Comparison of ENCODE assay signal across 21 mouse cellular contexts in the genomic region with DNA sequence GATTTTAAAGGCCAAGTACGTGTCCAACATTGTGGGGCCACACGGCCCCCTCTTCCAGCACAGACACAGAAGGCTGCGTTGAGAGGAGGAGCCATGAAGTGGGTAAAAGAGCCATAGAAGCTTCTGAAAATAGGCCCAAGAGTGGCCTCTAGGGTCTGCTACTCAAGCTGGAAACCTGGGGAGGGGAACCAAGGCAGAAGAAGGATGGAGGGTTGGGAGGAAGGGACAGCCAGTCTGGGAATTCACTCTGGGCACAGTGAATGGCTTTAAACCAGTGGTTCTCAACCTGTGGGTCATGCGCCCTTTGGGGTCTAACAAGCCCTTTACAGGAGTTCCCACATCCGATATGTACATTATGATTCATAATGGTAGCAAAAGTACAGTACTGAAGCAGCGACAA. TPM values are rescaled to one million over a fixed set of nuclear protein-coding genes. Genes with fewer than 3 reads are reported as not detected.
A peak's percentile ranks its signal among the peaks of the same experiment; 100 is the strongest.
DNase-seq lines count a peak whose midpoint lies in the region; ATAC-seq and TF ChIP-seq lines count a peak whose summit lies in the region.
"Had no signal": no experiment of that assay in that cellular context is flagged by ENCODE, and none has a peak within 500 bp of the region (broad histone marks: within the 10 kb centered on the region; RNA-seq: fewer than 3 reads in every experiment).

No protein-coding gene starts in this region.

- no peak for DNase-seq in heart, adult 8-10 months (ENCODE audit: low spot score)
- no peak for DNase-seq in left cerebral cortex, adult 2 months (ENCODE audit: extremely low spot score in 1 of 2, low spot score in 2 of 2)
- DNase-seq in left cerebral cortex, postnatal 4 days, result no peak
- no peak for DNase-seq in midbrain, embryonic 11.5 days (ENCODE audit: low spot score, missing footprints)
- DNase-seq: adrenal gland, adult 2 months; adrenal gland, postnatal 10 days; adrenal gland, postnatal 25 days; cerebellum, adult 11 months; cerebellum, adult 18-20 months; cerebellum, adult 8-10 months; cerebellum, adult 9-11 months; cerebellum, postnatal 14 days; cerebellum, postnatal 36 days; forebrain, postnatal 0 days had no signal

- H3K4me3 ChIP-seq in forebrain, embryonic 15.5 days, result no peak overlapping the region
- no peak overlapping the region for H3K4me3 ChIP-seq in forebrain, embryonic 12.5 days (replicated peaks)
- H3K4me3 ChIP-seq in heart, embryonic 12.5 days, result no peak overlapping the region
- no peak overlapping the region for H3K4me3 ChIP-seq in left cerebral cortex, adult 2 months
- H3K4me3 ChIP-seq in cortical plate, adult 2 months (ENCODE audit: insufficient read depth, low read length), result no peak overlapping the region
- no peak overlapping the region for H3K4me3 ChIP-seq in midbrain, embryonic 11.5 days (ENCODE audit: low read depth, low read length)
- H3K4me3 ChIP-seq: embryonic facial prominence, embryonic 10.5 days; embryonic facial prominence, embryonic 12.5 days had no signal

- H3K36me3 ChIP-seq in forebrain, embryonic 15.5 days, result peaks cover 51% of the 10 kb centered on the region
- peaks cover 50% of the 10 kb centered on the region for H3K36me3 ChIP-seq in forebrain, embryonic 12.5 days (replicated peaks)
- H3K36me3 ChIP-seq in heart, embryonic 12.5 days, result peaks cover 47% of the 10 kb centered on the region
- peaks cover 11% of the 10 kb centered on the region for H3K36me3 ChIP-seq in midbrain, embryonic 11.5 days (ENCODE audit: control insufficient read depth, insufficient read depth, low read length)

- intact Hi-C loops in left cerebral cortex, adult 2 months (cut with DNase I), result loop anchor here (2.0 kb wide), 1 partner anchor 16 kb away; no protein-coding TSS in a partner anchor
- intact Hi-C loops in left cerebral cortex, postnatal 4 days (cut with DNase I), result no loop called here

- H3K4me1 ChIP-seq in forebrain, embryonic 15.5 days, result peaks cover 28% of the 10 kb centered on the region
- peaks cover 26% of the 10 kb centered on the region for H3K4me1 ChIP-seq in forebrain, embryonic 12.5 days
- H3K4me1 ChIP-seq in heart, embryonic 12.5 days (replicated peaks), result peaks cover 21% of the 10 kb centered on the region
- H3K4me1 ChIP-seq in cortical plate, adult 2 months (ENCODE audit: control insufficient read depth, insufficient read depth, low read length), result peaks cover 4% of the 10 kb centered on the region; the same call in 1 of the 2 replicates
- peaks cover 12% of the 10 kb centered on the region for H3K4me1 ChIP-seq in midbrain, embryonic 11.5 days (ENCODE audit: control insufficient read depth, insufficient read depth, low read length)

- 85% methylated on average over 6 of the region's 6 CpGs for whole genome bisulfite sequencing in forebrain, embryonic 15.5 days
- WGBS in forebrain, embryonic 12.5 days, result 89% methylated on average over 6 of the region's 6 CpGs
- WGBS in heart, embryonic 12.5 days, result 77% methylated on average over 6 of the region's 6 CpGs
- 85% methylated on average over 6 of the region's 6 CpGs for WGBS in midbrain, embryonic 11.5 days

- TF ChIP-seq POLR2A in cortical plate, adult 2 months (IDR thresholded peaks at IDR 0.05; ENCODE audit: extremely low read depth, insufficient read depth, low read length), result no peak

- no peaks in the 10 kb centered on the region for H3K27me3 ChIP-seq in forebrain, embryonic 15.5 days
- H3K27me3 ChIP-seq in forebrain, embryonic 12.5 days, result no peaks in the 10 kb centered on the region
- no peaks in the 10 kb centered on the region for H3K27me3 ChIP-seq in heart, embryonic 12.5 days (replicated peaks)
- H3K27me3 ChIP-seq in midbrain, embryonic 11.5 days (ENCODE audit: control insufficient read depth, insufficient read depth, low read length), result no peaks in the 10 kb centered on the region
- H3K27me3 ChIP-seq: embryonic facial prominence, embryonic 12.5 days had no signal

- H3K4me2 ChIP-seq in forebrain, embryonic 15.5 days (replicated peaks), result no peak overlapping the region
- H3K4me2 ChIP-seq in forebrain, embryonic 12.5 days, result no peak overlapping the region
- H3K4me2 ChIP-seq in heart, embryonic 12.5 days, result no peak overlapping the region
- H3K4me2 ChIP-seq in midbrain, embryonic 11.5 days, result no peak overlapping the region
- H3K4me2 ChIP-seq: embryonic facial prominence, embryonic 12.5 days had no signal

- TF ChIP-seq CTCF in left cerebral cortex, adult 2 months (IDR thresholded peaks at IDR 0.05), result no peak
- no peak for TF ChIP-seq CTCF in cortical plate, adult 2 months (IDR thresholded peaks at IDR 0.05; ENCODE audit: extremely low read depth, insufficient read depth, low read length)

- H3K27ac ChIP-seq in forebrain, embryonic 15.5 days (replicated peaks), result 0 out of 2 replicates have a peak overlapping the region, but pooled peaks have one; percentile 18
- no peak overlapping the region for H3K27ac ChIP-seq in forebrain, embryonic 12.5 days
- H3K27ac ChIP-seq in heart, embryonic 12.5 days (ENCODE audit: poor library complexity, severe bottlenecking), result no peak overlapping the region
- peak overlapping the region; percentile 83 for H3K27ac ChIP-seq in left cerebral cortex, adult 2 months
- H3K27ac ChIP-seq in cortical plate, adult 2 months (ENCODE audit: insufficient read depth, low read length), result peak overlapping the region; percentile 14; the same call in 1 of the 2 replicates
- no peak overlapping the region for H3K27ac ChIP-seq in midbrain, embryonic 11.5 days (ENCODE audit: low read depth, low read length)
- H3K27ac ChIP-seq: embryonic facial prominence, embryonic 10.5 days; embryonic facial prominence, embryonic 12.5 days had no signal

- no peak for ATAC-seq in forebrain, embryonic 15.5 days (replicated peaks)
- no peak for ATAC-seq in forebrain, embryonic 12.5 days (ENCODE audit: low FRiP score)
- no peak for ATAC-seq in heart, embryonic 12.5 days (ENCODE audit: insufficient number of reproducible peaks, low FRiP score)
- no peak for ATAC-seq in midbrain, embryonic 11.5 days (ENCODE audit: low FRiP score)
- ATAC-seq: forebrain, embryonic 14.5 days; forebrain, postnatal 0 days had no signal

- no peaks in the 10 kb centered on the region for H3K9me3 ChIP-seq in forebrain, embryonic 15.5 days
- no peaks in the 10 kb centered on the region for H3K9me3 ChIP-seq in forebrain, embryonic 12.5 days
- no peaks in the 10 kb centered on the region for H3K9me3 ChIP-seq in heart, embryonic 12.5 days (replicated peaks)
- H3K9me3 ChIP-seq in midbrain, embryonic 11.5 days (ENCODE audit: control insufficient read depth, low read length), result no peaks in the 10 kb centered on the region
- H3K9me3 ChIP-seq: embryonic facial prominence, embryonic 10.5 days; embryonic facial prominence, embryonic 12.5 days had no signal

- H3K9ac ChIP-seq in forebrain, embryonic 15.5 days (replicated peaks), result no peak overlapping the region
- no peak overlapping the region for H3K9ac ChIP-seq in forebrain, embryonic 12.5 days
- 0 out of 2 replicates have a peak overlapping the region, but pooled peaks have one; percentile 1 for H3K9ac ChIP-seq in heart, embryonic 12.5 days
- H3K9ac ChIP-seq in midbrain, embryonic 11.5 days (ENCODE audit: low read length), result no peak overlapping the region
- H3K9ac ChIP-seq: embryonic facial prominence, embryonic 12.5 days; forebrain, postnatal 0 days had no signal

RNA-seq across cellular contexts. Expression of gene Zbtb9, which starts 3.7 kb away (rescaled TPM):
- polyA plus RNA-seq in forebrain, embryonic 15.5 days (2015; fragmentation: Nextera tagmentation; extraction: Ambion mirVana), result 15.8 and 17.2 TPM in 2 replicates
- 18.9 and 20.0 TPM in 2 replicates for polyA plus RNA-seq in forebrain, embryonic 12.5 days (2016; fragmentation: Nextera tagmentation; extraction: Ambion mirVana)
- 10.3 and 10.7 TPM in 2 replicates for polyA plus RNA-seq in heart, embryonic 12.5 days (2016; fragmentation: Nextera tagmentation; extraction: Ambion mirVana)
- 1 to 10 TPM in 3 of 4 experiments, not detected in 1; 1.5 to 3.4 (median 2.2) TPM for total RNA-seq in heart, adult 8-10 months (2022)
- 10 to 100 TPM; 16.3 to 18.3 TPM for total RNA-seq in left cerebral cortex, adult 2 months (2021)
- 10 to 100 TPM; 17.0 to 18.1 TPM for total RNA-seq in left cerebral cortex, postnatal 4 days (2021)
- polyA plus RNA-seq in cortical plate, adult 2 months (2012; rRNA removed), result 13.9 and 14.5 TPM in 2 replicates
- 13.4 and 13.6 TPM in 2 replicates for polyA plus RNA-seq in midbrain, embryonic 11.5 days (2014; fragmentation: Nextera tagmentation; extraction: Ambion mirVana)

RNA-seq across cellular contexts. Expression of gene Syngap1, which starts 28.2 kb away (rescaled TPM):
- 6.5 and 7.3 TPM in 2 replicates for polyA plus RNA-seq in forebrain, embryonic 15.5 days (2015; fragmentation: Nextera tagmentation; extraction: Ambion mirVana)
- polyA plus RNA-seq in forebrain, embryonic 12.5 days (2016; fragmentation: Nextera tagmentation; extraction: Ambion mirVana), result 3.9 and 4.8 TPM in 2 replicates
- polyA plus RNA-seq in heart, embryonic 12.5 days (2016; fragmentation: Nextera tagmentation; extraction: Ambion mirVana), result 1.2 and 2.2 TPM in 2 replicates
- 1 to 10 TPM; 3.6 to 5.2 (median 4.7) TPM for total RNA-seq in heart, adult 8-10 months (2022)
- total RNA-seq in left cerebral cortex, adult 2 months (2021), result 100 to 1,000 TPM; 452 to 471 TPM
- 100 to 1,000 TPM; 350 to 366 TPM for total RNA-seq in left cerebral cortex, postnatal 4 days (2021)
- polyA plus RNA-seq in cortical plate, adult 2 months (2012; rRNA removed), result 185 and 195 TPM in 2 replicates
- 1.8 and 2.3 TPM in 2 replicates for polyA plus RNA-seq in midbrain, embryonic 11.5 days (2014; fragmentation: Nextera tagmentation; extraction: Ambion mirVana)

RNA-seq across cellular contexts. Expression of gene Cuta, which starts 29.9 kb away (rescaled TPM):
- 144 and 150 TPM in 2 replicates for polyA plus RNA-seq in forebrain, embryonic 15.5 days (2015; fragmentation: Nextera tagmentation; extraction: Ambion mirVana)
- polyA plus RNA-seq in forebrain, embryonic 12.5 days (2016; fragmentation: Nextera tagmentation; extraction: Ambion mirVana), result 155 and 161 TPM in 2 replicates
- 148 and 155 TPM in 2 replicates for polyA plus RNA-seq in heart, embryonic 12.5 days (2016; fragmentation: Nextera tagmentation; extraction: Ambion mirVana)
- 10 to 100 TPM; 91.9 to 98.0 (median 95.8) TPM for total RNA-seq in heart, adult 8-10 months (2022)
- 100 to 1,000 TPM; 103 to 110 TPM for total RNA-seq in left cerebral cortex, adult 2 months (2021)
- 10 to 100 TPM; 78.8 TPM for total RNA-seq in left cerebral cortex, postnatal 4 days (2021)
- polyA plus RNA-seq in cortical plate, adult 2 months (2012; rRNA removed), result 136 and 139 TPM in 2 replicates
- polyA plus RNA-seq in midbrain, embryonic 11.5 days (2014; fragmentation: Nextera tagmentation; extraction: Ambion mirVana), result 146 and 157 TPM in 2 replicates

RNA-seq across cellular contexts. Expression of gene Phf1, which starts 36.4 kb away (rescaled TPM):
- 17.2 and 18.3 TPM in 2 replicates for polyA plus RNA-seq in forebrain, embryonic 15.5 days (2015; fragmentation: Nextera tagmentation; extraction: Ambion mirVana)
- 8.6 and 8.8 TPM in 2 replicates for polyA plus RNA-seq in forebrain, embryonic 12.5 days (2016; fragmentation: Nextera tagmentation; extraction: Ambion mirVana)
- 9.0 and 9.4 TPM in 2 replicates for polyA plus RNA-seq in heart, embryonic 12.5 days (2016; fragmentation: Nextera tagmentation; extraction: Ambion mirVana)
- 10 to 100 TPM; 15.4 to 20.7 (median 16.1) TPM for total RNA-seq in heart, adult 8-10 months (2022)
- 10 to 100 TPM; 33.8 to 39.5 TPM for total RNA-seq in left cerebral cortex, adult 2 months (2021)
- total RNA-seq in left cerebral cortex, postnatal 4 days (2021), result 10 to 100 TPM; 30.5 to 33.6 TPM
- polyA plus RNA-seq in cortical plate, adult 2 months (2012; rRNA removed), result 47.7 and 48.1 TPM in 2 replicates
- polyA plus RNA-seq in midbrain, embryonic 11.5 days (2014; fragmentation: Nextera tagmentation; extraction: Ambion mirVana), result 3.6 and 3.7 TPM in 2 replicates

RNA-seq across cellular contexts. Expression of gene Kifc5b, which starts 52.4 kb away (rescaled TPM):
- polyA plus RNA-seq in forebrain, embryonic 15.5 days (2015; fragmentation: Nextera tagmentation; extraction: Ambion mirVana), result 4.3 and 5.5 TPM in 2 replicates
- 9.7 and 9.8 TPM in 2 replicates for polyA plus RNA-seq in forebrain, embryonic 12.5 days (2016; fragmentation: Nextera tagmentation; extraction: Ambion mirVana)
- polyA plus RNA-seq in heart, embryonic 12.5 days (2016; fragmentation: Nextera tagmentation; extraction: Ambion mirVana), result 5.2 and 5.7 TPM in 2 replicates
- under 1 TPM; 0.29 to 0.81 (median 0.48) TPM for total RNA-seq in heart, adult 8-10 months (2022)
- 1 to 10 TPM; 3.3 to 4.6 TPM for total RNA-seq in left cerebral cortex, adult 2 months (2021)
- 1 to 10 TPM; 4.8 to 6.0 TPM for total RNA-seq in left cerebral cortex, postnatal 4 days (2021)
- 3.9 TPM in 2 replicates for polyA plus RNA-seq in cortical plate, adult 2 months (2012; rRNA removed)
- 3.8 and 6.4 TPM in 2 replicates for polyA plus RNA-seq in midbrain, embryonic 11.5 days (2014; fragmentation: Nextera tagmentation; extraction: Ambion mirVana)

Comparison
In these comparisons a context has a peak if more than half of its experiments do, and no peak if none do; other contexts are left out.
1. H3K27ac ChIP-seq: peak in forebrain, embryonic 15.5 days (single experiment), left cerebral cortex, adult 2 months (single experiment) and cortical plate, adult 2 months (single experiment); none in forebrain, embryonic 12.5 days (single experiment), heart, embryonic 12.5 days (single experiment) and midbrain, embryonic 11.5 days (single experiment).
2. RNA of gene Syngap1, which starts 28.2 kb away (polyA plus RNA-seq): 185 to 195 TPM in cortical plate, adult 2 months; 6.5 to 7.3 TPM in forebrain, embryonic 15.5 days, 3.9 to 4.8 TPM in forebrain, embryonic 12.5 days, 1.8 to 2.3 TPM in midbrain, embryonic 11.5 days and 1.2 to 2.2 TPM in heart, embryonic 12.5 days; every median in the first group is over 10 times any median in the second.